Mouse (Mus musculus) E14TG2a.4 (cell line): Measurements from ENCODE around the gene Aff1.
A peak's percentile ranks its signal among the peaks of the same experiment; 100 is the strongest.

Experiments
- H3K27me3 ChIP-seq: 2 replicates; pipeline ENCODE4 v1.6.1; 2014; ENCODE audit warnings: low read length, control low read depth; ENCODE audit not compliant: insufficient read depth
- H3K36me3 ChIP-seq: 2 replicates; pipeline ENCODE4 v1.6.1; 2014; ENCODE audit warnings: low read length, control low read depth; ENCODE audit not compliant: insufficient read depth
- H3K4me1 ChIP-seq: replicated peaks from 2 replicates; pipeline ENCODE4 v1.6.1; 2014; ENCODE audit warnings: low read depth, low read length, control low read depth
- H3K4me3 ChIP-seq: replicated peaks from 2 replicates; pipeline ENCODE4 v1.5.1; 2014; ENCODE audit warnings: mild to moderate bottlenecking, low read length
- H3K9me3 ChIP-seq: 2 replicates; pipeline ENCODE4 v1.6.1; 2014; ENCODE audit warnings: low read length, control low read depth
- CTCF ChIP-seq: conservative IDR thresholded peaks from 2 replicates; pipeline ENCODE4 v1.5.1; 2014; ENCODE audit warnings: low read length
- NANOG ChIP-seq: IDR thresholded peaks from 2 replicates; pipeline ENCODE4 v1.6.1; 2014; ENCODE audit warnings: borderline replicate concordance, low read length, mixed read lengths
- POU5F1 ChIP-seq: IDR thresholded peaks from 2 replicates; pipeline ENCODE4 v1.6.1; 2014; ENCODE audit warnings: low read length, borderline replicate concordance

Gene Aff1

DNA sequence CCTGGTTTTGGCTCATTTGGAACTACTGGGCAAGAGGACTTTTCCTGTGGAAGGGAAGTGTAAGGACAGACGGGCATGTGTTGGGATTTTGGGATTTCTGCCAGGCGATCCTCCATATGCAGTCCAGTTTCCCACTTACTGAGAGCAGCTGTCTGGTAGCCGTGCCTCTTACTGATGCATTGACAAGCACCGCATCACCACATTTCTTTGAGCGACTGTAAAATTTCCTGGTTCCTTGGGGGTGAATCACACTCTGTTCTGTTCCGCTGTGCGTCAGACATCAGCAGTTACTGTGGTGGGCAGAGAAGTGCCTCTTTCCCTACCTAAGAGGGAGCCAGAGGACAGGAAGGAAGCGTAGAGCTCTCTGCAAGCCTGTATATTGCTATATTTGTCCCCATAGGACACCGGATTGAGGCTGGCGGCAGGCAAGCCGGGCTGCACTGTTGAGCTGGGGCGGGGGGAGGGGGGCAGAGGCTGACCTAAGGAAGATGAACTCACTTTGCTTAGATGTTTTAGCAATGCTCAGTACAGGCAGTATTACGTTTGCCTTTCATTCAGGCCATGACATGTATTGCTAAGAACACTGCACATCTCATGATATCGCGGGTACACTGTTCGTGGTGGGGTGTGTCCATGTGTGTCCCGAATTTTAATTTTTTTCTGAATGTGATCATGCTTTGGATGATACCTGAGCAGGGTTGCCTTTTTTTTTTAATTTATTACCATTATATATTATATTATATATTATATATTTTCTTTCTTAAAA lies 162.1 kb downstream of the Aff1 start:
- Histone ChIP-seq H3K4me1 (peaks cover 30% of the 10 kb centered on the region), H3K27me3 (no peaks in the 10 kb centered on the region), H3K4me3 (no peak overlapping the region), H3K36me3 (peaks cover 72% of the 10 kb centered on the region), H3K9me3 (no peaks in the 10 kb centered on the region)
- TF ChIP-seq NANOG = no peak
- TF ChIP-seq POU5F1 = no peak
- no peak for TF ChIP-seq CTCF

DNA sequence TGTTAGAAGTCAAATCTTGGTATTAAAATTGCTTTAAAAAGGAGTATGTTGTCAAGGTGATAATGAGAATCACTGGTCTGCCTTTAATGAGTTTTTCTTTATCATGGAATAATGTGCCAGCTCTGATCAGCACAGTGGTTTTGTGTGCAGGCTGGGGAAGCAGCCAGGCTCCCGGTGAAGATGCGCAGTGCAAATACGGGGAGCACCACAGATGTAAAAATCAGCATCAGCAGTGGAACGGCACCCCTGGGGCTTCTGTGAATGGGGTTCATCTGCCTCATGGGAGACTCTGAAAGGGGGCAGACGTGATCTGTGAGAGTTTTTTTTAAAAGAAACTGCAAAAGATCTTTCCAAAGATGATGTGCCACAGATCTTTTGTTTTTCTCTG lies 162.6 kb downstream of the Aff1 start:
- H3K9me3 ChIP-seq = no peaks in the 10 kb centered on the region
- H3K4me1 ChIP-seq = peaks cover 30% of the 10 kb centered on the region
- H3K4me3 ChIP-seq = no peak overlapping the region
- H3K27me3 ChIP-seq = no peaks in the 10 kb centered on the region
- no peak for TF ChIP-seq NANOG
- TF ChIP-seq CTCF = no peak
- TF ChIP-seq POU5F1 = no peak
- H3K36me3 ChIP-seq = peaks cover 67% of the 10 kb centered on the region

DNA sequence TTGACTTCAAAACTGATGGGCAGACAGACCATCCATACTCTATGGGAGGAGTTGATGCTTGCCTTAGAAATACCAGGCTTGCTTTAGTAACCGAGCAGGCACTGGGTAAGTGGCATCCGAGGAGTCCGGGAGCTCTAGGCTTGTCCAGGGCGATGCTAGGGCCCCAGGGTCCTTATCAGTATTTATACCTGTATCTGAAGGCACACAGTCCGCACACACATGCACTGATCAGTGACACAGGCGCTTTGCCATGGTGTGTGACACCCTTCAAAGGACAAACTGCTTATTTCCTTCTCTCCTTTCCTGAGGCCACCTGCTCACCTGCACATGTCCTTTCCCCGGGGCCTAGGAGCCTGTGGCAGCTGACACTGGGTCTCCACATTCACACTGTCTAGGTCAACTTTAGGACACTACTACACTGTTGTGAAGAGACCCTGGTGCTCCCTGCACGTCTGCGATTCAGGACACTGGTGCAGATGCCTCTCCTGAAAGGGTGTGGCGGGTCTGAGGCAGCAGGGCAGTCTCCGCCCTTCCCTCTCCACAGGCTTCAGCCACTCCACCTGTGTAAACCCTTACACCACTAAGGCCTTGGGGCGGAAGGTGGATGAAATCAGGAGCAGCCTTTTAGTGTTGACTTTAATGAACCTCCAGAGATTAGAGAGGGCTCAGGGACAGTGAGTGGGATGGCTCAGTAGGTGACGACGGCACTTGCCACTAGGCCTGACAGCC lies 163.5 kb downstream of the Aff1 start:
- no peaks in the 10 kb centered on the region for H3K9me3 ChIP-seq
- H3K4me1 ChIP-seq = peaks cover 30% of the 10 kb centered on the region
- 0 out of 2 replicates have a peak overlapping the region, but pooled peaks have one; percentile 13 for H3K4me3 ChIP-seq
- H3K36me3 ChIP-seq = peaks cover 63% of the 10 kb centered on the region
- TF ChIP-seq POU5F1 (no peak), CTCF (no peak), NANOG (no peak)
- no peaks in the 10 kb centered on the region for H3K27me3 ChIP-seq

DNA sequence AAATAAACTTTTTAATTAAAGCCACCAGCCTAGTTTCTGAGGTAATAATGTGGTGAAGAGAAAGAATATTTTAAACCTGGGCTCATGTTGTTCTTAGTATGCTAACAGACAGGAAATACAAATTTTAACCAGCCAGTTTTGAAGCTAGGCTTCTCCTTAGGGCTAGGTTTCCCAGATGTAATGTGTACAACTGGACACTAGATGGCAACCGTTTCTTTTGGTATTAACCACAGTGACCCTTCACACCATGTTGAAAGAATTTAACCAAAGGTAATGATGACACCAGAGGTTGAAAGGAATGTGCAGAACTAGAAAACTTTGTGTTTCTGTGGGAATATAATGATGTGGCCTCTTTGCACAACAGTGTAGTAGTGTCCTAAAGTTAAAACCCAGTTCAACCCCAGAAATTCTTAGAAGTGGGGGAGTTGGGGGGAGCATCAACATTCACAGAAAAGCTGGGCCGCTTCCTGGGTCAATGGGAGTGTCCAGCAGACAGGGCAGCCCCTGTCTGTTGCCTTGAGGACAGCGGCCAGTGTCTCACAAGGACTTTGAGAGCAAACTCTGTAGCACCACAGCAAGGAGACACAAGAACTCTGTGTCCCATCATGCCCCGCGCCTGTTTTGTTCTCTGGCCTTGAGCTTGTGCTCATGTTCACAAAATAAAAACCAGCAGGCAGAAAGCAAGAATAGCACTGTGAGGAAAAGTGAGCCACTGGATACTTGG lies 164.3 kb downstream of the Aff1 start:
- Histone ChIP-seq H3K9me3 (no peaks in the 10 kb centered on the region), H3K36me3 (peaks cover 63% of the 10 kb centered on the region), H3K27me3 (no peaks in the 10 kb centered on the region), H3K4me1 (peaks cover 28% of the 10 kb centered on the region), H3K4me3 (no peak overlapping the region)
- TF ChIP-seq NANOG (no peak), CTCF (peak; percentile 90)

DNA sequence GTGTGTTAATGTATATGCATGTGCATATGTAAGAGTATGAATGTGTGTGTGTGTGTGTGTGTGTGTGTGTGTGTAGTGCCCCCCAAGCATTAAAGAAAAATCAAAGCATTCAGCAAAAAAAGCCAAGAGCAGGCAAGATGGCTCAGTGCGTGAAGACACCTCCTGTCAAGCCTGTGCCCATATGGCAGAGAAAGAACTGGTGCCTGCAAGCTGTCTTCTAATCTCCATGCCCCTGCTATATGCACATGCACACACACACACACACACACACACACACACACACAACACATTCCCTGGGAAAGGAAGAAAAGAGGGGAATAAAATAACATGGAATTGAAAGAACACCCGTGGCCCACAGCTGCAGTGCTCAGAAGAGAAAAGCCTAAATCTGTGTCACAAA lies 165.0 kb downstream of the Aff1 start:
- no peak for TF ChIP-seq POU5F1
- TF ChIP-seq NANOG = no peak
- no peak for TF ChIP-seq CTCF

DNA sequence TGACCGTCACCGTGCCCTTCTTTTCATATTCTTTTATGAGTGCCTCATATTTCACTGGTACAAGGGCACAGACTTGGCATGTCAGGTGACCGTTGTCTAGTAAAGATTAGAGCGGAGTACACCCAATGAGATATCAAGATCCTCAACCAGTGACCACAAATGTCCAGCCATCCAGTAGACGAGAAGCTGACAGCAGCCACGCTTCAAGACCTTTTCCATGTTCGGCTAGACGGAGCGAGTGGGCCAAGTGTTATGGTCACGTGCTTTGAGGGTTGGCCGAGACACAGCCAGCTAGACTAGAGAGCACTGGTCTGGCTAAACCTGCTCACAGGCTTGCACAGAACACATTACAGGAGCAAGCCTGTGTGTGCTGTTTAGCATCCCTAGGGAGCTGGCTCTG lies 168.4 kb downstream of the Aff1 start:
- no peak for TF ChIP-seq NANOG
- no peak for TF ChIP-seq CTCF
- no peak for TF ChIP-seq POU5F1
- H3K4me1 ChIP-seq = peaks cover 25% of the 10 kb centered on the region
- peaks cover 55% of the 10 kb centered on the region for H3K36me3 ChIP-seq
- no peaks in the 10 kb centered on the region for H3K9me3 ChIP-seq
- H3K27me3 ChIP-seq = no peaks in the 10 kb centered on the region
- no peak overlapping the region for H3K4me3 ChIP-seq

More for the DNA sequence above, 165.0 kb downstream of the Aff1 start:
- H3K4me1 ChIP-seq = peaks cover 28% of the 10 kb centered on the region
- no peak overlapping the region for H3K4me3 ChIP-seq
- H3K27me3 ChIP-seq = no peaks in the 10 kb centered on the region
- no peaks in the 10 kb centered on the region for H3K9me3 ChIP-seq
- H3K36me3 ChIP-seq = peaks cover 62% of the 10 kb centered on the region

DNA sequence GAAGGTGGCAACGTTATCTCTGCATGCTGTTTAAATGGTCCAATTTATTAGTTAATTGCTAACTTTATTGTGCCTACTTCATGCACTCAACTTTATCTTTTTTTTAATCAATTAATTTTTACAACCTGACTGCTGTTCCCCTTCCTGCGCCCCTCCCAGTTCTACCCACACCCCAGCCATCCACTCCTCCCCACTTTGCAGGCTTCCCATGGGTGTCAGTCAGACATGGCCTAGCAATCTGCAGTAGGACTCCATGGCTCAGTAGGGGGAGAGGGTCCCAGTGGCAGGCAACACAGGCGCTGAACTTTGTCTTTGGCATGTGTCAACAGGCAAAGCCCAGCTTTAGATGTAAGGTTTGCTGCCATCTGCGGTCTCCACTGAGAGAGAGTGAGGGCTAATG lies 171.6 kb downstream of the Aff1 start:
- Histone ChIP-seq H3K4me1 (peaks cover 27% of the 10 kb centered on the region), H3K9me3 (no peaks in the 10 kb centered on the region), H3K4me3 (no peak overlapping the region), H3K36me3 (peaks cover 66% of the 10 kb centered on the region), H3K27me3 (no peaks in the 10 kb centered on the region)
- TF ChIP-seq POU5F1 (no peak), CTCF (no peak), NANOG (no peak)

DNA sequence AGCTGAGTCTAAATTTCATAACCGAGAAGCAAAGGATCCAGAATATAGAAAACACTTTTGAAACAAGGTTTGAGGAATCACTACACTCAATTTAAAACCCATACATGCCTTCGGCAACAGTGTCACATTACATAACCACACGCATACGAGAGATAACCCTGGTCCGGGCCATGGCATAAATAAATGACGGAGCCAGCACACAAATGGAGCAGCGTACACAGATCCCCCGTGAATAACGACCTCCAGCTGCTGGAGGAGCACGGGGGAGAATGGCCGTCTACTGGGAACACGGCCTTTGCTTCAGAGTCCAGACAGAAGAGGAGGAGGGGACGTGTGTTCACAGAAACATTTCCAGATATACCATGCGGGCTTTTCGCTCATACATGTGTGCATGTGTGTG lies 197.6 kb downstream of the Aff1 start:
- Histone ChIP-seq H3K9me3 (no peaks in the 10 kb centered on the region), H3K36me3 (peaks cover 23% of the 10 kb centered on the region), H3K4me3 (no peak overlapping the region), H3K27me3 (no peaks in the 10 kb centered on the region), H3K4me1 (peaks cover 11% of the 10 kb centered on the region; the same call in 1 of the 2 replicates)
- TF ChIP-seq NANOG = no peak
- TF ChIP-seq POU5F1 = no peak
- no peak for TF ChIP-seq CTCF
